Mouse (Mus musculus) hindbrain, embryonic 10.5 days (tissue): Measurements from ENCODE around the gene Amfr. TPM values are rescaled to one million over a fixed set of nuclear protein-coding genes. Genes with fewer than 3 reads are reported as not detected.

Experiments used
- DNase-seq: peaks from one replicate; pipeline ENCODE4 v3.0.0-alpha.2; 2017; ENCODE audit warnings: low spot score
- H3K27ac ChIP-seq: fragments of 300-500 bp; sonication (generic); 2 replicates; pipeline ENCODE4 v1.5.1; 2016; ENCODE audit warnings: mild to moderate bottlenecking, moderate library complexity
- H3K27me3 ChIP-seq: fragments of 300-500 bp; sonication (generic); 2 replicates; pipeline ENCODE4 v1.6.1; 2016; ENCODE audit warnings: mild to moderate bottlenecking; ENCODE audit not compliant: poor library complexity, insufficient read depth, severe bottlenecking
- H3K36me3 ChIP-seq: fragments of 300-500 bp; sonication (generic); 2 replicates; pipeline ENCODE4 v1.6.1; 2016; ENCODE audit warnings: mild to moderate bottlenecking, moderate library complexity
- H3K4me1 ChIP-seq: fragments of 300-500 bp; sonication (generic); replicated peaks from 2 replicates; pipeline ENCODE4 v1.6.1; 2016; ENCODE audit warnings: mild to moderate bottlenecking
- H3K4me3 ChIP-seq: fragments of 300-500 bp; sonication (generic); 2 replicates; pipeline ENCODE4 v1.5.1; 2016; ENCODE audit warnings: mild to moderate bottlenecking, moderate library complexity
- H3K9me3 ChIP-seq: fragments of 300-500 bp; sonication (generic); 2 replicates; pipeline ENCODE4 v1.6.1; 2016; ENCODE audit warnings: mild to moderate bottlenecking, moderate library complexity
- WGBS: fragments of 180-500 bp; shearing (Covaris S2); methylation state at CpG from one replicate; pipeline ENCODE4 v1.1.7; 2016; 5-methylcytosine and 5-hydroxymethylcytosine counted together
- polyA plus RNA-seq: library from polyadenylated mRNA; unstranded; fragments of >200 nt; fragmentation: Nextera tagmentation; extraction: Ambion mirVana; gene quantifications from 2 replicates; pipeline ENCODE4 v1.2.1, GENCODE M21; 2016

Gene Amfr
- polyA plus RNA-seq, 1 experiment from 2014 or later: 48.4 TPM

DNA sequence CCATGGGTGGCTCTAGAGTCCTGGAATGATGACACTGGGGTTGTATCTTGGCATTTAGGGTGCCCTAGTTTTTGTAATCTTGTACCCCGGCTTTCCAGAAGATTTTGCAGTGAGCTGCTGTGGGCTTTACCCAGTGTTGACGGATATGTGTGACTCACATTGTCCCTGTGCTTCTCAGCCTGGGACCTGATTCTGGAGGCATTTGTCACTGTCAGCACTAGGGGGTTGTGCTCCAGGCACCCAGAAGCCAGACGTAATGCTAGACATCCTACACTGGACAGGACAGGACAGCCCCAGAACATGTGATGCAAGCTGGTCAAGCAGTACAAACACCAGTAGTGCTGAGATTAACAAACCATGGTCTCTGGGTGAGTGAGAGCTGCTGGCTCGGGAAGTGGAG is 66.9 kb downstream of the Amfr start:
- H3K36me3 ChIP-seq: peaks cover 24% of the 10 kb centered on the region

DNA sequence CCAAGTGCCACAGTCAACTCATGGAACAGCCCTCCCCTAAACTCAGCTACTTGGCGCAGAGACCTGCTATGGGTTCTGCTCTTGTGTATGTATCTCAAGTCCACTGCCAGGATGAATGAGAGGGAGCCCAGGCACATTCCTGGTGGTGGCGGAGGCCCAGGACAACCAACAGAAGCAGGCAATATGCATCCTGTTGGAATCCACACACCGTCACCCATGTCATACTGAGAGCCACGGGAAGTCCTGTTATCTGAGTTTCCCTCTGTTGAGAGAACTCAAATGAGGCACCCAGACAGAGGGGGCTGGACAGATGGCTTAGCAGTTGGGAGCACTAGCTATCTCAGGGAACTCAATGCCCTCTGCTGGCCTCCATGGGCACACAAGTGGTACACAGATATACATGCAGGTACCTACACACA is 71.0 kb downstream of the Amfr start:
- Histone ChIP-seq H3K4me3 (no peak overlapping the region), H3K27ac (no peak overlapping the region), H3K27me3 (no peaks in the 10 kb centered on the region), H3K9me3 (no peaks in the 10 kb centered on the region), H3K36me3 (0 out of 2 replicates have a peak, but pooled peaks cover 2% of the 10 kb centered on the region), H3K4me1 (0 out of 2 replicates have a peak, but pooled peaks cover 8% of the 10 kb centered on the region)
- 79% methylated on average over 4 of the region's 4 CpGs for WGBS
- no peak for DNase-seq

More for the DNA sequence above, 66.9 kb downstream of the Amfr start:
- Histone ChIP-seq H3K4me3 (no peak overlapping the region), H3K9me3 (no peaks in the 10 kb centered on the region), H3K27ac (no peak overlapping the region), H3K4me1 (no peaks in the 10 kb centered on the region), H3K27me3 (no peaks in the 10 kb centered on the region)
- DNase-seq: no peak
- WGBS: 82% methylated on average over 4 of the region's 4 CpGs

GRCm38 (mm10) chr8:93940542-93941423 is 71.9 kb downstream of the Amfr start:
- 77% methylated on average over 11 of the region's 11 CpGs for WGBS
- H3K27me3 ChIP-seq: no peaks in the 10 kb centered on the region
- H3K9me3 ChIP-seq: no peaks in the 10 kb centered on the region
- H3K4me1 ChIP-seq: 0 out of 2 replicates have a peak, but pooled peaks cover 8% of the 10 kb centered on the region
- DNase-seq: no peak
- no peaks in the 10 kb centered on the region for H3K36me3 ChIP-seq
- no peak overlapping the region for H3K27ac ChIP-seq
- no peak overlapping the region for H3K4me3 ChIP-seq

GRCm38 (mm10) chr8:93938193-93938592 is 74.4 kb downstream of the Amfr start:
- no peaks in the 10 kb centered on the region for H3K36me3 ChIP-seq
- H3K4me1 ChIP-seq: 0 out of 2 replicates have a peak, but pooled peaks cover 8% of the 10 kb centered on the region
- 83% methylated on average over 3 of the region's 3 CpGs for WGBS
- no peaks in the 10 kb centered on the region for H3K9me3 ChIP-seq
- no peak for DNase-seq
- no peaks in the 10 kb centered on the region for H3K27me3 ChIP-seq
- no peak overlapping the region for H3K4me3 ChIP-seq
- H3K27ac ChIP-seq: no peak overlapping the region

DNA sequence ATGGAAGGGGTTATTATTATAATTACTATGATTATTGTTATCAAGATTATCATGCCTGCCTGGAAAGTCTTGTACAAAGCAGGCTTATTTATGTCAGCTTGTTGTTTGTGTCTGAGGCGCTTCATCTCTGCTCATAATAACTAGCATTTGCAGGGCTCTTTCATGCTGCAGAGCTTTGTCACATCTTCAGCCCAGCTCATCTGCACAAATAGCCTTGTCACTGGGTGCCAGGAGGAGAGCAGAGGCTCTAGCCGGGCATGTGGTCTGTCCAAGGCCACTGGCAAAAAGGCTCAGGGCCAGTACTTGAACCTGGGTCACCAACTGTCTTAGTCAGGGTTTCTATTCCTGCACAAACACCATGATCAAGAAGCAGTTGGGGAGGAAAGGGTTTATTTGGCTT is 79.4 kb downstream of the Amfr start:
- no peaks in the 10 kb centered on the region for H3K9me3 ChIP-seq
- DNase-seq: no peak
- WGBS: 89% methylated on average over 2 of the region's 2 CpGs
- no peaks in the 10 kb centered on the region for H3K36me3 ChIP-seq
- H3K27me3 ChIP-seq: no peaks in the 10 kb centered on the region
- H3K4me1 ChIP-seq: peaks cover 8% of the 10 kb centered on the region; the same call in 1 of the 2 replicates
- no peak overlapping the region for H3K27ac ChIP-seq
- no peak overlapping the region for H3K4me3 ChIP-seq

DNA sequence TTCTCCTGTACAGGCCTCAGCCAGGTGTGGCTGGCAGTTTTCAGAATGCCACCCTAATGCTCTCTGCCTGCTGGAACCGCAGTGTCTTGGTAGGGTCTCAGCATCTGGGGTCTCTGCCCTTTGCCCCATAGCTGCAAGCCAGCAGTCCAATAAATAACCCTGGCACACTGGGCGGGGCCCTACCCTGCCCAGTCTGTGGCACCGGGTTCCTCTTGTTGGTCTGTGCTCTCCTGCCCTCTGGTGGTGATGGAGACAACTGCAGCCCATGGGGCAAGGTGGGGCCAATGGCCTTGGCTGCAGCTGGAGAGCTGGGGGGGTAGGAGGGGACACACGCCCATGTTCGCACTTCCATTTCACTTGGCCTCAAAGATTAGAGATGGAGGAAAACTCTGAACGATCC is 79.8 kb downstream of the Amfr start:
- no peak overlapping the region for H3K4me3 ChIP-seq
- H3K27ac ChIP-seq: no peak overlapping the region
- H3K4me1 ChIP-seq: peaks cover 8% of the 10 kb centered on the region; the same call in 1 of the 2 replicates
- H3K27me3 ChIP-seq: no peaks in the 10 kb centered on the region
- H3K9me3 ChIP-seq: no peaks in the 10 kb centered on the region
- H3K36me3 ChIP-seq: no peaks in the 10 kb centered on the region
- DNase-seq: peak; percentile 80
- WGBS: 36% methylated on average over 6 of the region's 6 CpGs

DNA sequence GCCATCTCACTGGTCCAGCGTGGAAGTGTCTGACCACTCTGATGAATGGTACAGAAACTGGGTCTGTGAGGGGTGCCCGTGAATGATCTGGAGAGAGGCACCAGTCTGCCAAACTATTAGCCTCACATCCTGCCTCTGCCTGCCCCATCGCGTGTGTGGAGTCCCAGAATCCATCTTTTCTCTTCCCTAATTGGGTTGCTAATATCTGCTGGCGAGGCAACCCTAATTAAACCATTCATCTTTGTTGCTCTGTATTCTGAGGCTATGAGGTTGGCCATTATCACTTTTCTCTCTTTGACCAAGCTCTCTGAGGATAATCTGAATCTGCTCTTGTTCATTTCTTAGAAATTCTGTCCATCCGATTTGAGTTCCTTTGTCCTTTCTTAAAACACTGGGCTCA is 81.3 kb downstream of the Amfr start:
- H3K4me1 ChIP-seq: peaks cover 8% of the 10 kb centered on the region; the same call in 1 of the 2 replicates
- WGBS: 84% methylated on average over 6 of the region's 6 CpGs
- no peak for DNase-seq
- H3K36me3 ChIP-seq: peaks cover 9% of the 10 kb centered on the region; the same call in 1 of the 2 replicates
- H3K9me3 ChIP-seq: no peaks in the 10 kb centered on the region
- peak overlapping the region; percentile 40 for H3K27ac ChIP-seq
- no peak overlapping the region for H3K4me3 ChIP-seq
- no peaks in the 10 kb centered on the region for H3K27me3 ChIP-seq

DNA sequence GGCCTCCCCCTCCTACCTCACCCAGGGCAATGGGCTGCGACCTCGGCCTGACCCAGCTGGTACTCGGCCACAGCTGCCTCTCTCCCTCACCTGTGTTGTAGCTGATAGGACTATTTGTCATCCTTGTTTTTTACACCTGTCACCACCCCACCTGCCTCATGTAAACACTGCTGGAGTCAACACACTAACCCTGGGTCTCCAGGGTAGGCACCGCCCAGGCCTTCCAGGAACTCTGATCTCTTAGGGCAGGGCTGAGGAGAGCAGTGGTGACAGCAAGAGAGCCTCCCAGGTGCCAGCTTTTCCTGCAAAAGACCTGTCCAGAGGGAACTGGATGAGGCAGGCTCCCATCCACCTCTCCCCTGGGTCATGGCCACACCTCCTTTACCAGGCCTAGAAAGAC is 83.4 kb downstream of the Amfr start:
- WGBS: 91% methylated on average over 4 of the region's 4 CpGs
- no peaks in the 10 kb centered on the region for H3K27me3 ChIP-seq
- no peak overlapping the region for H3K4me3 ChIP-seq
- 0 out of 2 replicates have a peak overlapping the region, but pooled peaks have one; percentile 13 for H3K27ac ChIP-seq
- peaks cover 9% of the 10 kb centered on the region; the same call in 1 of the 2 replicates for H3K36me3 ChIP-seq
- DNase-seq: no peak
- peaks cover 22% of the 10 kb centered on the region for H3K4me1 ChIP-seq
- no peaks in the 10 kb centered on the region for H3K9me3 ChIP-seq

- H3K4me3 ChIP-seq: no peak overlapping the region
- no peaks in the 10 kb centered on the region for H3K27me3 ChIP-seq
- no peaks in the 10 kb centered on the region for H3K9me3 ChIP-seq
- no peak for DNase-seq
- WGBS: 20% methylated on average over 3 of the region's 3 CpGs
- peak overlapping the region; percentile 72 for H3K27ac ChIP-seq
- peaks cover 9% of the 10 kb centered on the region; the same call in 1 of the 2 replicates for H3K36me3 ChIP-seq
- peaks cover 41% of the 10 kb centered on the region for H3K4me1 ChIP-seq
These were observed 87.1 kb downstream of the Amfr start for GRCm38 (mm10) chr8:93925513-93925912.

GRCm38 (mm10) chr8:93923897-93924334 is 88.7 kb downstream of the Amfr start:
- Histone ChIP-seq H3K4me1 (peaks cover 57% of the 10 kb centered on the region), H3K9me3 (no peaks in the 10 kb centered on the region), H3K27ac (peak overlapping the region; percentile 29; the same call in 1 of the 2 replicates)

More at GRCm38 (mm10) chr8:93923897-93924334, 88.7 kb downstream of the Amfr start:
- H3K4me3 ChIP-seq: no peak overlapping the region
- no peaks in the 10 kb centered on the region for H3K27me3 ChIP-seq
- peaks cover 9% of the 10 kb centered on the region; the same call in 1 of the 2 replicates for H3K36me3 ChIP-seq
- WGBS: 79% methylated on average over 7 of the region's 7 CpGs
- DNase-seq: no peak

Other genes with a start within 250 kb of the Amfr start
- 16.2 and 32.7 TPM in 2 replicates for gene Gnao1, start 202.9 kb downstream of the Amfr start, polyA plus RNA-seq
- gene Nudt21, start 24.2 kb upstream of the Amfr start, polyA plus RNA-seq: 162 and 166 TPM in 2 replicates
- gene Ogfod1, start 24.4 kb upstream of the Amfr start, polyA plus RNA-seq: 10.8 and 12.1 TPM in 2 replicates
- 16.9 and 19.0 TPM in 2 replicates for gene Bbs2, start 86.1 kb upstream of the Amfr start, polyA plus RNA-seq
- not detected in 2 replicates for gene Mt4, start 124.4 kb upstream of the Amfr start, polyA plus RNA-seq
- 8.4 and 13.2 TPM in 2 replicates for gene Mt3, start 139.8 kb upstream of the Amfr start, polyA plus RNA-seq
- gene Mt2, start 159.8 kb upstream of the Amfr start, polyA plus RNA-seq: 48.0 and 63.2 TPM in 2 replicates
- gene Mt1, start 166.2 kb upstream of the Amfr start, polyA plus RNA-seq: 159 and 234 TPM in 2 replicates
- gene Nup93, start 201.7 kb upstream of the Amfr start, polyA plus RNA-seq: 114 and 134 TPM in 2 replicates